Mouse (Mus musculus) forebrain, embryonic 11.5 days (tissue): ENCODE measurements around the gene Gnai2. TPM values are rescaled to one million over a fixed set of nuclear protein-coding genes. Genes with fewer than 3 reads are reported as not detected.

Source experiments
- ATAC-seq: fragments of 200-750 bp; cut with Nextera tagmentation; replicated peaks from 2 replicates; pipeline ENCODE4 v1.8.0; 2017; ENCODE audit warnings: moderate TSS enrichment; ENCODE audit not compliant: low FRiP score
- DNase-seq: peaks from one replicate; pipeline ENCODE4 v3.0.0-alpha.2; 2017; ENCODE audit warnings: low spot score
- H3K27ac ChIP-seq: fragments of 300-500 bp; sonication (generic); 2 replicates; pipeline ENCODE4 v1.5.1; 2014; ENCODE audit warnings: low read depth, low read length
- H3K27me3 ChIP-seq: fragments of 300-500 bp; sonication (generic); 2 replicates; pipeline ENCODE4 v1.6.1; 2014; ENCODE audit warnings: mild to moderate bottlenecking, low read length, mixed read lengths; ENCODE audit not compliant: control insufficient read depth, insufficient read depth
- H3K36me3 ChIP-seq: fragments of 300-500 bp; sonication (generic); 2 replicates; pipeline ENCODE4 v1.6.1; 2014; ENCODE audit warnings: mild to moderate bottlenecking, low read length, moderate library complexity, mixed read lengths; ENCODE audit not compliant: control insufficient read depth, insufficient read depth
- H3K4me1 ChIP-seq: fragments of 300-500 bp; sonication (generic); replicated peaks from 2 replicates; pipeline ENCODE4 v1.6.1; 2014; ENCODE audit warnings: low read length, mixed read lengths; ENCODE audit not compliant: control insufficient read depth, insufficient read depth
- H3K4me2 ChIP-seq: fragments of 300-500 bp; sonication (generic); 2 replicates; pipeline ENCODE4 v1.6.1; 2014; ENCODE audit warnings: low read depth, mild to moderate bottlenecking, low read length, moderate library complexity, mixed read lengths; ENCODE audit not compliant: severe bottlenecking
- H3K4me3 ChIP-seq: fragments of 300-500 bp; sonication (generic); 2 replicates; pipeline ENCODE4 v1.5.1; 2014; ENCODE audit warnings: low read depth, low read length
- H3K9ac ChIP-seq: fragments of 300-500 bp; sonication (generic); 2 replicates; pipeline ENCODE4 v1.6.1; 2014; ENCODE audit warnings: low read length
- H3K9me3 ChIP-seq: fragments of 300-500 bp; sonication (generic); 2 replicates; pipeline ENCODE4 v1.6.1; 2016; ENCODE audit warnings: low read length, mixed read lengths; ENCODE audit not compliant: control insufficient read depth
- WGBS: fragments of 180-500 bp; shearing (Covaris S2); extraction: QIAGEN DNeasy Blood & Tissue Kit; methylation state at CpG from one replicate; pipeline ENCODE4 v1.1.7; 2014; 5-methylcytosine and 5-hydroxymethylcytosine counted together
- polyA plus RNA-seq: library from polyadenylated mRNA; unstranded; fragments of >200 nt; fragmentation: Nextera tagmentation; extraction: Ambion mirVana; gene quantifications from 2 replicates; pipeline ENCODE4 v1.2.1, GENCODE M21; 2014

The Gnai2 gene
- polyA plus RNA-seq, 1 experiment from 2014 or later, result 527 TPM

GRCm38 (mm10) chr9:107625351-107626128, 9.6 kb downstream of the Gnai2 start:
- H3K9ac ChIP-seq, result peak overlapping the region; percentile 7
- peak overlapping the region; percentile 100; the same call in 1 of the 2 replicates for H3K27ac ChIP-seq
- H3K9me3 ChIP-seq, result no peaks in the 10 kb centered on the region
- H3K27me3 ChIP-seq, result no peaks in the 10 kb centered on the region
- ATAC-seq (no peak), DNase-seq (no peak)
- H3K4me3 ChIP-seq, result no peak overlapping the region
- no peaks in the 10 kb centered on the region; the same call in 1 of the 2 replicates for H3K36me3 ChIP-seq
- no peak overlapping the region for H3K4me2 ChIP-seq
- 87% methylated on average over 12 of the region's 12 CpGs for WGBS
- H3K4me1 ChIP-seq, result peaks cover 52% of the 10 kb centered on the region

- ATAC-seq (no peak), DNase-seq (no peak)
- Histone ChIP-seq H3K9ac (no peak overlapping the region; the same call in 1 of the 2 replicates), H3K36me3 (peaks cover 2% of the 10 kb centered on the region; the same call in 1 of the 2 replicates), H3K4me3 (no peak overlapping the region), H3K4me1 (peaks cover 47% of the 10 kb centered on the region), H3K27me3 (no peaks in the 10 kb centered on the region), H3K4me2 (no peak overlapping the region), H3K9me3 (no peaks in the 10 kb centered on the region), H3K27ac (no peak overlapping the region)
- WGBS, result 86% methylated on average over 3 of the region's 3 CpGs
Observed at GRCm38 (mm10) chr9:107624951-107625350, 10.2 kb downstream of the Gnai2 start.

GRCm38 (mm10) chr9:107624539-107624938, 10.6 kb downstream of the Gnai2 start:
- Histone ChIP-seq H3K9me3 (no peaks in the 10 kb centered on the region), H3K36me3 (peaks cover 3% of the 10 kb centered on the region; the same call in 1 of the 2 replicates), H3K4me1 (peaks cover 43% of the 10 kb centered on the region), H3K27ac (no peak overlapping the region), H3K4me3 (no peak overlapping the region), H3K4me2 (no peak overlapping the region), H3K9ac (no peak overlapping the region), H3K27me3 (no peaks in the 10 kb centered on the region)
- ATAC-seq (no peak), DNase-seq (no peak)
- 77% methylated on average over 5 of the region's 5 CpGs for WGBS

GRCm38 (mm10) chr9:107620954-107621353, 14.2 kb downstream of the Gnai2 start:
- Histone ChIP-seq H3K27ac (no peak overlapping the region), H3K27me3 (no peaks in the 10 kb centered on the region), H3K9ac (no peak overlapping the region), H3K4me3 (no peak overlapping the region), H3K4me1 (peaks cover 14% of the 10 kb centered on the region), H3K36me3 (peaks cover 22% of the 10 kb centered on the region), H3K4me2 (no peak overlapping the region), H3K9me3 (no peaks in the 10 kb centered on the region)
- DNase-seq, result no peak
- ATAC-seq, result no peak

- no peaks in the 10 kb centered on the region for H3K9me3 ChIP-seq
- no peaks in the 10 kb centered on the region for H3K27me3 ChIP-seq
- WGBS, result 89% methylated on average over 13 of the region's 13 CpGs
- H3K27ac ChIP-seq, result no peak overlapping the region
- peaks cover 28% of the 10 kb centered on the region for H3K36me3 ChIP-seq
- H3K4me2 ChIP-seq, result no peak overlapping the region
- peaks cover 5% of the 10 kb centered on the region; the same call in 1 of the 2 replicates for H3K4me1 ChIP-seq
- H3K9ac ChIP-seq, result no peak overlapping the region
- no peak for DNase-seq
- no peak for ATAC-seq
- H3K4me3 ChIP-seq, result no peak overlapping the region
Observed at GRCm38 (mm10) chr9:107619546-107619879, 15.7 kb downstream of the Gnai2 start.

GRCm38 (mm10) chr9:107618778-107619545, 16.2 kb downstream of the Gnai2 start:
- 83% methylated on average over 13 of the region's 13 CpGs for WGBS
- Histone ChIP-seq H3K9ac (no peak overlapping the region), H3K36me3 (peaks cover 31% of the 10 kb centered on the region), H3K4me3 (no peak overlapping the region), H3K4me1 (0 out of 2 replicates have a peak, but pooled peaks cover 3% of the 10 kb centered on the region), H3K27ac (no peak overlapping the region), H3K27me3 (no peaks in the 10 kb centered on the region), H3K9me3 (no peaks in the 10 kb centered on the region), H3K4me2 (no peak overlapping the region)
- DNase-seq (no peak), ATAC-seq (no peak)

- Histone ChIP-seq H3K9me3 (no peaks in the 10 kb centered on the region), H3K9ac (no peak overlapping the region), H3K4me3 (no peak overlapping the region), H3K4me1 (peaks cover 7% of the 10 kb centered on the region; the same call in 1 of the 2 replicates), H3K4me2 (no peak overlapping the region), H3K27ac (no peak overlapping the region), H3K27me3 (no peaks in the 10 kb centered on the region), H3K36me3 (peaks cover 31% of the 10 kb centered on the region)
- no peak for ATAC-seq
- no peak for DNase-seq
- 91% methylated on average over 6 of the region's 6 CpGs for WGBS
Observed at GRCm38 (mm10) chr9:107618098-107618497, 17.1 kb downstream of the Gnai2 start.

GRCm38 (mm10) chr9:107617461-107617860, 17.7 kb downstream of the Gnai2 start:
- H3K4me3 ChIP-seq, result no peak overlapping the region
- WGBS, result 76% methylated on average over 2 of the region's 2 CpGs
- H3K27me3 ChIP-seq, result no peaks in the 10 kb centered on the region

More at GRCm38 (mm10) chr9:107617461-107617860, 17.7 kb downstream of the Gnai2 start:
- ATAC-seq (no peak), DNase-seq (no peak)
- Histone ChIP-seq H3K9ac (no peak overlapping the region), H3K36me3 (peaks cover 31% of the 10 kb centered on the region), H3K4me1 (peaks cover 10% of the 10 kb centered on the region; the same call in 1 of the 2 replicates), H3K27ac (no peak overlapping the region), H3K4me2 (no peak overlapping the region), H3K9me3 (no peaks in the 10 kb centered on the region)
